Mouse (Mus musculus): ENCODE measurements around the gene Sema3b.

DNA sequence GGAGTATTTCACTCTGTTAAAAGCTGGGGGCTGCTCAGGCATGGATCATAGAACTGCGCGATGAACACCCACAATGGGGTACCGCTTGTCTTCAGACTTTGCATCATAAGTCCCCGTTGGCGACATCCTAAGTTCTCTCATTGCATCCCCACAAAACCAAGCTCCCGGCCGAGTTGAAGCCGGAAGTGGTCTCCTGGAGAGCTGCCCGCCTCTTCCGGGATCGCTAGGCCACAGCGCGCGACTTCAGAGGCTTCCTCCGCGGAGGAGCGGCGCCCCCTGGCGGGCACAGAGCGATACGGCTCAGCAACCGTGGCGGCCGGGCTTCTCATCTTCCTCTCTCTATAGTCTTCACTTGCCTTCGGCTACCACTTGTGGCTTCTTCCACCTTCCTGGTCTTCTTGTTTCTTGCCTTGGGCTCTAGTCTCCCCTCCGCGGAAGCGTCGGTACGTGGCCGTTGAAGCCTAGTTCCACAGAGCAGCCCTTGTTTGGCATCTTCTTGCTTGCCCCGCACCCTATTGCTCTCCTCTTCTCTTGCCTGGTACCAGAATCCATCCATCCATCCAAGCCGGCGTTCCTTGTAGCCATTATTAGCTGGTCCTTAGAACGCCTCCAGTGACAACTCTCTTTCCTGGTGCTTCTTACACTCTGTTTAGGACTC, 35.6 kb upstream of the Sema3b start:
- TF ChIP-seq GATA1 (IDR thresholded peaks at IDR 0.05; ENCODE audit: borderline replicate concordance, low read length): no peak
- TF ChIP-seq FLI1 (IDR thresholded peaks at IDR 0.05; ENCODE audit: low read length): no peak; the same call in 1 of the 2 replicates
